Mouse (Mus musculus): ENCODE measurements around the gene Nek6. TPM values are rescaled to one million over a fixed set of nuclear protein-coding genes. Genes with fewer than 3 reads are reported as not detected.
A peak's percentile ranks its signal among the peaks of the same experiment; 100 is the strongest.

Nek6 gene
- polyA plus RNA-seq, 1 experiment = 17.2 TPM

- no peak for TF ChIP-seq POLR2A (IDR thresholded peaks at IDR 0.05; ENCODE audit: control insufficient read depth, extremely low read depth, insufficient read depth, low read length, poor library complexity)
- TF ChIP-seq CTCF (IDR thresholded peaks at IDR 0.05; ENCODE audit: borderline replicate concordance, control insufficient read depth, extremely low read depth, insufficient read depth, low read length, poor library complexity) = no peak
- H3K4me3 ChIP-seq (ENCODE audit: control insufficient read depth, insufficient read depth, low read length) = no peak overlapping the region
- 94% methylated on average over 4 of the region's 4 CpGs for WGBS
- H3K27ac ChIP-seq (ENCODE audit: control insufficient read depth, insufficient read depth, low read length) = no peak overlapping the region
- no peaks in the 10 kb centered on the region for H3K4me1 ChIP-seq (replicated peaks; ENCODE audit: control insufficient read depth, insufficient read depth, low read length)
- no peaks in the 10 kb centered on the region for H3K27me3 ChIP-seq (ENCODE audit: control insufficient read depth, insufficient read depth, low read length)
- peaks cover 59% of the 10 kb centered on the region for H3K36me3 ChIP-seq (ENCODE audit: control insufficient read depth, insufficient read depth, low read length)
- DNase-seq = no peak
Measured at GRCm38 (mm10) chr2:38628801-38629200, 117.4 kb downstream of the Nek6 start.

- no peak for DNase-seq
- H3K27me3 ChIP-seq (ENCODE audit: control insufficient read depth, insufficient read depth, low read length) = no peaks in the 10 kb centered on the region
- H3K4me3 ChIP-seq (ENCODE audit: control insufficient read depth, insufficient read depth, low read length) = no peak overlapping the region
- WGBS = 98% methylated on average over 3 of the region's 3 CpGs
- H3K36me3 ChIP-seq (ENCODE audit: control insufficient read depth, insufficient read depth, low read length) = peaks cover 65% of the 10 kb centered on the region
- H3K4me1 ChIP-seq (replicated peaks; ENCODE audit: control insufficient read depth, insufficient read depth, low read length) = no peaks in the 10 kb centered on the region
- H3K27ac ChIP-seq (ENCODE audit: control insufficient read depth, insufficient read depth, low read length) = no peak overlapping the region
- TF ChIP-seq CTCF (IDR thresholded peaks at IDR 0.05; ENCODE audit: borderline replicate concordance, control insufficient read depth, extremely low read depth, insufficient read depth, low read length, poor library complexity) (no peak), POLR2A (IDR thresholded peaks at IDR 0.05; ENCODE audit: control insufficient read depth, extremely low read depth, insufficient read depth, low read length, poor library complexity) (no peak)
Measured at GRCm38 (mm10) chr2:38629451-38629850, 118.0 kb downstream of the Nek6 start.

GRCm38 (mm10) chr2:38630574-38630973 lies 119.1 kb downstream of the Nek6 start:
- 100% methylated on average over 2 of the region's 2 CpGs for WGBS
- no peaks in the 10 kb centered on the region for H3K27me3 ChIP-seq (ENCODE audit: control insufficient read depth, insufficient read depth, low read length)
- H3K36me3 ChIP-seq (ENCODE audit: control insufficient read depth, insufficient read depth, low read length) = peaks cover 76% of the 10 kb centered on the region
- H3K4me1 ChIP-seq (replicated peaks; ENCODE audit: control insufficient read depth, insufficient read depth, low read length) = no peaks in the 10 kb centered on the region
- H3K27ac ChIP-seq (ENCODE audit: control insufficient read depth, insufficient read depth, low read length) = no peak overlapping the region
- no peak for TF ChIP-seq CTCF (IDR thresholded peaks at IDR 0.05; ENCODE audit: borderline replicate concordance, control insufficient read depth, extremely low read depth, insufficient read depth, low read length, poor library complexity)
- TF ChIP-seq POLR2A (IDR thresholded peaks at IDR 0.05; ENCODE audit: control insufficient read depth, extremely low read depth, insufficient read depth, low read length, poor library complexity) = no peak
- no peak for DNase-seq
- H3K4me3 ChIP-seq (ENCODE audit: control insufficient read depth, insufficient read depth, low read length) = no peak overlapping the region

- DNase-seq = no peak
- Histone ChIP-seq H3K36me3 (ENCODE audit: control insufficient read depth, insufficient read depth, low read length) (peaks cover 64% of the 10 kb centered on the region), H3K27ac (ENCODE audit: control insufficient read depth, insufficient read depth, low read length) (no peak overlapping the region), H3K4me1 (replicated peaks; ENCODE audit: control insufficient read depth, insufficient read depth, low read length) (no peaks in the 10 kb centered on the region), H3K4me3 (ENCODE audit: control insufficient read depth, insufficient read depth, low read length) (no peak overlapping the region), H3K27me3 (ENCODE audit: control insufficient read depth, insufficient read depth, low read length) (no peaks in the 10 kb centered on the region)
- WGBS = 85% methylated on average over 4 of the region's 4 CpGs
- TF ChIP-seq POLR2A (IDR thresholded peaks at IDR 0.05; ENCODE audit: control insufficient read depth, extremely low read depth, insufficient read depth, low read length, poor library complexity) = no peak
- no peak for TF ChIP-seq CTCF (IDR thresholded peaks at IDR 0.05; ENCODE audit: borderline replicate concordance, control insufficient read depth, extremely low read depth, insufficient read depth, low read length, poor library complexity)
Measured at GRCm38 (mm10) chr2:38637716-38638267, 126.3 kb downstream of the Nek6 start.

GRCm38 (mm10) chr2:38641761-38642160 lies 130.3 kb downstream of the Nek6 start:
- DNase-seq = no peak
- Histone ChIP-seq H3K4me3 (ENCODE audit: control insufficient read depth, insufficient read depth, low read length) (no peak overlapping the region), H3K27ac (ENCODE audit: control insufficient read depth, insufficient read depth, low read length) (no peak overlapping the region), H3K36me3 (ENCODE audit: control insufficient read depth, insufficient read depth, low read length) (peaks cover 28% of the 10 kb centered on the region), H3K4me1 (replicated peaks; ENCODE audit: control insufficient read depth, insufficient read depth, low read length) (peaks cover 5% of the 10 kb centered on the region), H3K27me3 (ENCODE audit: control insufficient read depth, insufficient read depth, low read length) (no peaks in the 10 kb centered on the region; the same call in 1 of the 2 replicates)
- TF ChIP-seq CTCF (IDR thresholded peaks at IDR 0.05; ENCODE audit: borderline replicate concordance, control insufficient read depth, extremely low read depth, insufficient read depth, low read length, poor library complexity) (no peak), POLR2A (IDR thresholded peaks at IDR 0.05; ENCODE audit: control insufficient read depth, extremely low read depth, insufficient read depth, low read length, poor library complexity) (no peak)
- WGBS = 97% methylated on average over 1 of the region's 1 CpGs

GRCm38 (mm10) chr2:38643625-38644427 lies 132.4 kb downstream of the Nek6 start, which contains the start of gene Psmb7:
Gene Psmb7, minus strand, starts transcription at chr2:38644087.
- 4% methylated on average over 52 of the region's 52 CpGs for WGBS
- Histone ChIP-seq H3K36me3 (ENCODE audit: control insufficient read depth, insufficient read depth, low read length) (peaks cover 18% of the 10 kb centered on the region), H3K4me1 (replicated peaks; ENCODE audit: control insufficient read depth, insufficient read depth, low read length) (peaks cover 5% of the 10 kb centered on the region), H3K4me3 (ENCODE audit: control insufficient read depth, insufficient read depth, low read length) (peak within 1 kb of the TSS; percentile 60), H3K27ac (ENCODE audit: control insufficient read depth, insufficient read depth, low read length) (no peak within 1 kb of the TSS), H3K27me3 (ENCODE audit: control insufficient read depth, insufficient read depth, low read length) (no peaks in the 10 kb centered on the region; the same call in 1 of the 2 replicates)
- peak; percentile 85 for DNase-seq
- TF ChIP-seq POLR2A (IDR thresholded peaks at IDR 0.05; ENCODE audit: control insufficient read depth, extremely low read depth, insufficient read depth, low read length, poor library complexity) (peak; percentile 47; the same call in 1 of the 2 replicates), CTCF (IDR thresholded peaks at IDR 0.05; ENCODE audit: borderline replicate concordance, control insufficient read depth, extremely low read depth, insufficient read depth, low read length, poor library complexity) (no peak)

Other genes starting within 250 kb of the Nek6 start
- gene Dennd1a, start 224.3 kb upstream of the Nek6 start, polyA plus RNA-seq (2012; rRNA removed) = 35.9 and 39.6 TPM in 2 replicates
- 2.5 and 4.7 TPM in 2 replicates for gene Lhx2, start 172.4 kb upstream of the Nek6 start, polyA plus RNA-seq (2012; rRNA removed)
- 81.7 and 99.0 TPM in 2 replicates for gene Psmb7, start 132.4 kb downstream of the Nek6 start, polyA plus RNA-seq (2012; rRNA removed)
- gene Nr5a1, start 202.9 kb downstream of the Nek6 start, polyA plus RNA-seq (2012; rRNA removed) = 0.09 and 0.22 TPM in 2 replicates

Measured in thymus, adult 2 months (tissue).